Mouse (Mus musculus) midbrain, embryonic 15.5 days (tissue): ENCODE results near the gene Gm11444. TPM values are rescaled to one million over a fixed set of nuclear protein-coding genes. Genes with fewer than 3 reads are reported as not detected.

Experiments
- ATAC-seq: fragments of 200-750 bp; cut with Nextera tagmentation; replicated peaks from 2 replicates; pipeline ENCODE4 v1.8.0; 2017; ENCODE audit warnings: moderate TSS enrichment
- H3K27ac ChIP-seq: fragments of 300-500 bp; sonication (generic); 2 replicates; pipeline ENCODE4 v1.5.1; 2015; ENCODE audit warnings: mild to moderate bottlenecking, inconsistent platforms
- H3K27me3 ChIP-seq: fragments of 300-500 bp; sonication (generic); replicated peaks from 2 replicates; pipeline ENCODE4 v1.6.1; 2015; ENCODE audit warnings: inconsistent platforms
- H3K36me3 ChIP-seq: fragments of 300-500 bp; sonication (generic); replicated peaks from 2 replicates; pipeline ENCODE4 v1.6.1; 2015; ENCODE audit warnings: inconsistent platforms
- H3K4me1 ChIP-seq: fragments of 300-500 bp; sonication (generic); 2 replicates; pipeline ENCODE4 v1.6.1; 2015; ENCODE audit warnings: inconsistent platforms
- H3K4me2 ChIP-seq: fragments of 300-500 bp; sonication (generic); 2 replicates; pipeline ENCODE4 v1.6.1; 2015; ENCODE audit warnings: inconsistent platforms, mild to moderate bottlenecking, moderate library complexity
- H3K4me3 ChIP-seq: fragments of 300-500 bp; sonication (generic); 2 replicates; pipeline ENCODE4 v1.5.1; 2015; ENCODE audit warnings: mild to moderate bottlenecking, inconsistent platforms
- H3K9ac ChIP-seq: fragments of 300-500 bp; sonication (generic); 2 replicates; pipeline ENCODE4 v1.6.1; 2015; ENCODE audit warnings: mild to moderate bottlenecking, inconsistent platforms
- H3K9me3 ChIP-seq: fragments of 300-500 bp; sonication (generic); 2 replicates; pipeline ENCODE4 v1.6.1; 2016; ENCODE audit warnings: inconsistent platforms
- WGBS: fragments of 180-500 bp; shearing (Covaris S2); methylation state at CpG from one replicate; pipeline ENCODE4 v1.1.7; 2015; ENCODE audit warnings: mixed read lengths; 5-methylcytosine and 5-hydroxymethylcytosine counted together
- polyA plus RNA-seq: library from polyadenylated mRNA; unstranded; fragments of >200 nt; fragmentation: Nextera tagmentation; extraction: Ambion mirVana; gene quantifications from 2 replicates; pipeline ENCODE4 v1.2.1, GENCODE M21; 2015

Gm11444 gene
- polyA plus RNA-seq, 1 experiment from 2014 or later = not detected

- Histone ChIP-seq H3K27me3 (no peaks in the 10 kb centered on the region), H3K4me1 (0 out of 2 replicates have a peak, but pooled peaks cover 2% of the 10 kb centered on the region), H3K9me3 (no peaks in the 10 kb centered on the region), H3K36me3 (no peaks in the 10 kb centered on the region), H3K27ac (no peak overlapping the region), H3K9ac (no peak overlapping the region), H3K4me2 (no peak overlapping the region), H3K4me3 (no peak overlapping the region)
- 87% methylated on average over 5 of the region's 5 CpGs for WGBS
- ATAC-seq = no peak
These were observed 33.7 kb downstream of the Gm11444 start for GRCm38 (mm10) chr11:85816471-85816870.

DNA sequence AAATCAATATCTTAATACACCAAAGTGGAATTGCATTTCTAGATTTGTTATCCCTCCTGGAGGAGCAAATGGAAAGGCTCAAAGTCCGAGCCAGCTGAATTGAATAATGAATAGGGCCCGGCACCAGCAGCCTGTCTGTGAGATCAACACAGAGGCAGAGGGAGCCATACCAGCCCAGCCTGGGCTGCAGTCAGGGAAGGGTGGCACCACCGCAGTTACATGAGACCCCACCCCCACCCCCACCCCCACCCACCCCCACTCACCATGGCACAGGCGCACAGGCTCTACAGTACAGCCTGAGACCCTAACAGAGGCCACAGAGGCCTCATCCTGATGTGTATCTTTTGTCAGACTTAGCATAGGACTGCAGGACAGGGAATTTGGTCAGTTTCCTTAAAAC lies 35.5 kb downstream of the Gm11444 start:
- no peak overlapping the region for H3K4me2 ChIP-seq
- no peaks in the 10 kb centered on the region for H3K9me3 ChIP-seq
- no peak overlapping the region for H3K9ac ChIP-seq
- no peaks in the 10 kb centered on the region for H3K4me1 ChIP-seq
- no peak overlapping the region for H3K27ac ChIP-seq
- no peaks in the 10 kb centered on the region for H3K27me3 ChIP-seq
- WGBS = 38% methylated on average over 4 of the region's 4 CpGs
- H3K36me3 ChIP-seq = no peaks in the 10 kb centered on the region
- no peak for ATAC-seq
- H3K4me3 ChIP-seq = no peak overlapping the region

DNA sequence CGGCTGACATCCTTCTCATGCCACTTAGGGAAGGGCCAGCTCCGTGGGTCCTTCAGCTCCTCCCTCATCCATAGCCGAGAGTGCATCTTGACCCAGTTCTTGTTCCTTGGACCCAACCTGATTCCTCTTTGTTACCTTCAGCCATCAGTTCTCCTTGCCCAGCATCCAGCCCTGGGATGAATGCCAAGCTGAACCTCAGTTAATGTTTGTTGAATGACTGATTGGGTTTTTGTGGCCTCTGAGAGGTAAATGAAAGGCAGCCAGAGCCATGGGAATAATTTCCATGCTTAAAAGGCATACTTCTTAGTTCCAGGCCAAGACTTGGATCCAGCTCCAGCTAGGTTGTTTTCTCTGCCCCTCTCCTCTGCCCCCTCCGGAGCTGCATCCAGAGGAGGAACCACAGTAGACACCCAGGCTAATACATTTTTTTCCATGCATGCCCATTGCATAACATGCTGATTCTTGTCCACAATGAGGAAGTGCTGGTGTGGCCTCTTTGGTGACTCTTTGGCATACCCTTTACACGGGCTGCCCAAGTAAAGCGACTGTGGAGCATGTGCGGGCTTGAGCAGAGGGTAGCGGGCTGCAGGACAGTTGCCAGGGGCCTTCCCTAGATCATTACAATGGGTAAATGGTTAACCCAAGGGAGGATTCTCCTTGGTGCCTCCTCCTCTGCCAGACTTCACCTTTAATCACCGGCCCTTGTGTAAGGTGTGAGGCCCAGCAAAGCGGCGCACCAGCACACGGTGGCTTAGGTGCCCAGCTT lies 37.7 kb downstream of the Gm11444 start:
- H3K4me2 ChIP-seq = no peak overlapping the region
- no peak overlapping the region for H3K27ac ChIP-seq
- no peaks in the 10 kb centered on the region for H3K4me1 ChIP-seq
- ATAC-seq = no peak
- no peaks in the 10 kb centered on the region for H3K36me3 ChIP-seq
- 90% methylated on average over 12 of the region's 12 CpGs for WGBS
- H3K4me3 ChIP-seq = no peak overlapping the region
- H3K9me3 ChIP-seq = no peaks in the 10 kb centered on the region
- H3K27me3 ChIP-seq = no peaks in the 10 kb centered on the region
- H3K9ac ChIP-seq = no peak overlapping the region

DNA sequence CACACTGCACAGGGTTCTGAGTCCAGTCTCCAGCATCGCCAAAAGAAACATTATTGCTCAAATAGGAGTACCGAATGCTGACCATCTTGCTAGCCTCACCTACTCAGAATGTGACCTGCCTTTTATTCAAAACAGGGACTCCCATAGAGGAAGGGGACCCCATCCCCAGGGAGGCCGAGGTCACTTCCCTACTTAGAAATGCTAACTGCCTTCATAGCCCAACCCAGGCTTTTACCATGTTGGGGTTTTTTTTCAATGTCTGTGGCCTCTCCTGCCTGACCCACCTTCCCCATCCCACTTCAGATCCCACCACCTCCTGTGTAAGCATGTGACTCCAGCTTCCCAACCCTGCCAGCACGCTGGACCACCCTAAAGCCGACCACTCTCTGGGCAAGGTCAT lies 38.5 kb downstream of the Gm11444 start:
- H3K4me1 ChIP-seq = no peaks in the 10 kb centered on the region
- H3K4me2 ChIP-seq = no peak overlapping the region
- no peaks in the 10 kb centered on the region for H3K27me3 ChIP-seq
- no peak overlapping the region for H3K27ac ChIP-seq
- H3K4me3 ChIP-seq = no peak overlapping the region
- no peaks in the 10 kb centered on the region for H3K9me3 ChIP-seq
- WGBS = 89% methylated on average over 5 of the region's 5 CpGs
- H3K36me3 ChIP-seq = no peaks in the 10 kb centered on the region
- no peak for ATAC-seq
- H3K9ac ChIP-seq = no peak overlapping the region

- Histone ChIP-seq H3K27ac (no peak overlapping the region), H3K4me1 (no peaks in the 10 kb centered on the region), H3K36me3 (no peaks in the 10 kb centered on the region), H3K4me3 (no peak overlapping the region), H3K27me3 (no peaks in the 10 kb centered on the region), H3K9ac (no peak overlapping the region), H3K9me3 (no peaks in the 10 kb centered on the region), H3K4me2 (no peak overlapping the region)
- no peak for ATAC-seq
- 83% methylated on average over 4 of the region's 4 CpGs for WGBS
These were observed 38.9 kb downstream of the Gm11444 start for GRCm38 (mm10) chr11:85811229-85811628.

- Histone ChIP-seq H3K4me3 (no peak overlapping the region), H3K9ac (no peak overlapping the region), H3K27me3 (no peaks in the 10 kb centered on the region), H3K4me2 (no peak overlapping the region), H3K9me3 (no peaks in the 10 kb centered on the region), H3K27ac (no peak overlapping the region), H3K4me1 (no peaks in the 10 kb centered on the region), H3K36me3 (no peaks in the 10 kb centered on the region)
- no peak for ATAC-seq
- whole genome bisulfite sequencing = 87% methylated on average over 11 of the region's 11 CpGs
These were observed 42.8 kb downstream of the Gm11444 start for GRCm38 (mm10) chr11:85807353-85807752.

DNA sequence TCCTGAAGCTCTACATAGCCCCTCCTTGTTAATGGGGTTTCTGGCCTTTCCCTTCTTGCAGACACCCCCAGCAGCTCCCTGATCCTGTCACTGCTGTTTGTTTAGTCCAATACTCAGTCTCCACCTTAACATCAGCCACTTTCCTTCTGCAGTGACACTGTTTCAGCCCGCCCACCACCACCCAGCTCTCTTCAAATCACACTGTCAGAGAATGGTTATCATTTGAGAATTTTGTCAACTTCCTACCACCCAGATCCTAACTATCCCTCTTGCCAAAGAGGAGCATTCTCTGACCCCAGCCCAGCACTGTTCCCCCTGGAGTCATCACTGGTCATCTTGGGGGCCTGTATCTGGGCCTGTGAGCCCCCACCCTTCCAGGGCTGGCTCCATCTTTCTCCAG lies 44.4 kb downstream of the Gm11444 start:
- Histone ChIP-seq H3K36me3 (no peaks in the 10 kb centered on the region), H3K4me2 (no peak overlapping the region), H3K4me1 (no peaks in the 10 kb centered on the region), H3K27me3 (no peaks in the 10 kb centered on the region), H3K27ac (no peak overlapping the region), H3K4me3 (no peak overlapping the region), H3K9ac (no peak overlapping the region), H3K9me3 (no peaks in the 10 kb centered on the region)
- no peak for ATAC-seq
- WGBS = 83% methylated on average over 1 of the region's 1 CpGs

DNA sequence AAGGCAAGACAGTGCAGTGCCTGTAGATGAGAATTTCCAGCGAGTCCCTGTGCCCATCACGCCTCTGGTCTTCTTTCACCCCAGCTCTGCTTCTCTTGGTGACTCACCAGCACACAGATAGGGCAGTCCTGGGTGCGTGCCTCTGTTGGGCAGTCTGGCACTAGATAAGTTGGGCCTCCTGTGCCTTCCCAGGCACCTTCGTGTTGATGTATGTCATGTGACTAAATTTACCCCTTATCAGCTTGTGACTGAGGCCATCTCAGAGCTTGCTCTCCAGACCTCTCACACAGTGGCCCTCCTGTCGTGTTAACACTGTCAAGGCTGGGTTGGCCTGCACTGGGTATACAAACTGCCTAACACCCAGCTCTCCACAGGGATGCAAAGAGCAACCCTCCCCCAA lies 46.1 kb downstream of the Gm11444 start:
- H3K4me3 ChIP-seq = no peak overlapping the region
- no peak overlapping the region for H3K4me2 ChIP-seq
- ATAC-seq = no peak
- H3K4me1 ChIP-seq = no peaks in the 10 kb centered on the region
- 87% methylated on average over 5 of the region's 5 CpGs for WGBS
- no peak overlapping the region for H3K27ac ChIP-seq
- no peaks in the 10 kb centered on the region for H3K27me3 ChIP-seq
- no peak overlapping the region for H3K9ac ChIP-seq
- no peaks in the 10 kb centered on the region for H3K9me3 ChIP-seq
- H3K36me3 ChIP-seq = no peaks in the 10 kb centered on the region

DNA sequence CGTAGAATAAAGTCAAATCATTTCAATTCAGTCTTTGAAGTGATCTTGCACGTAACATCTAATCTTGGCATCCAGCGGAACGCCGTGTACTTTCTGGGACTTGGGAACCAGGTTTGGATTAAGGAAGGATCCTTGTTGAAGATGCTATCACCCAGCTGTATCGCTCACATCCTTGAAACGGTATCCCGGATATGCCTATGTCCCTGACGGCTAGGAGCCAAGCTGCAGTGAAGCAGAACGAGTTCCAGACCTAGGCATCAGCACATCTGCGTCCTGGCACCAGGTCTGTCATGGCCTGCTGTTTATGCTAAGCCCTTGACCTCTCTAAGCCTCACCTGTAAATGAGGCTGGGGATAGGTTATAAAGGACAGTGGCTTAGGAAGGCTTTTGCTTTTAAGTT lies 49.8 kb downstream of the Gm11444 start:
- Histone ChIP-seq H3K9ac (no peak overlapping the region), H3K36me3 (no peaks in the 10 kb centered on the region), H3K4me2 (no peak overlapping the region), H3K4me3 (no peak overlapping the region), H3K4me1 (no peaks in the 10 kb centered on the region), H3K9me3 (no peaks in the 10 kb centered on the region), H3K27ac (no peak overlapping the region), H3K27me3 (no peaks in the 10 kb centered on the region)
- WGBS = 71% methylated on average over 11 of the region's 11 CpGs
- ATAC-seq = no peak

- Histone ChIP-seq H3K9me3 (no peaks in the 10 kb centered on the region), H3K27ac (no peak overlapping the region), H3K27me3 (no peaks in the 10 kb centered on the region), H3K9ac (no peak overlapping the region), H3K4me1 (no peaks in the 10 kb centered on the region), H3K4me2 (no peak overlapping the region), H3K36me3 (no peaks in the 10 kb centered on the region), H3K4me3 (no peak overlapping the region)
- no peak for ATAC-seq
- WGBS = 69% methylated on average over 19 of the region's 19 CpGs
These were observed 50.3 kb downstream of the Gm11444 start for GRCm38 (mm10) chr11:85799856-85800255.

DNA sequence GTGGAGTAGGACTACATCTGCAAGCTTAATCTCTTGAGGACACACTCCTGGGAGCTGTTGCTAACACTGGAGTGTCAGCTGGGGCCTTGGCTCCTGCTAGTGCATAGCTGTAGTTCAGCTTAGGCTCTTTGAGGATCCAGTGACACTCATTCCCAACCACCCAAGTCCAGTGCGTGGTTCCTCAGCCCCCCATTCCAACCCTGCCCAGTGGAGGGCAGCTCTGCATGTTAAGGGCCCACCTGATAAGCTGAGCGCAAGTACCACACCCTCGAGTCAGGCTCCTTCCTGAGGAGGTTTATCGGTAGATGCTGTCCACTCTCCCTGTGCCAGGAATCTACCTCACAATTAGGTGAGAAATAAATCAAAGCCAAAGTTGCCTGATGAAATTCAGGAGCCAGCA lies 50.7 kb downstream of the Gm11444 start:
- Histone ChIP-seq H3K36me3 (no peaks in the 10 kb centered on the region), H3K9me3 (no peaks in the 10 kb centered on the region), H3K4me2 (no peak overlapping the region), H3K4me3 (no peak overlapping the region), H3K27ac (no peak overlapping the region), H3K9ac (no peak overlapping the region), H3K4me1 (no peaks in the 10 kb centered on the region), H3K27me3 (no peaks in the 10 kb centered on the region)
- 90% methylated on average over 4 of the region's 4 CpGs for WGBS
- no peak for ATAC-seq
